Mouse (Mus musculus): ENCODE data around the gene Cox4i2. TPM values are rescaled to one million over a fixed set of nuclear protein-coding genes. Genes with fewer than 3 reads are reported as not detected.

Cox4i2 gene
- polyA plus RNA-seq, 1 experiment, result not detected

DNA sequence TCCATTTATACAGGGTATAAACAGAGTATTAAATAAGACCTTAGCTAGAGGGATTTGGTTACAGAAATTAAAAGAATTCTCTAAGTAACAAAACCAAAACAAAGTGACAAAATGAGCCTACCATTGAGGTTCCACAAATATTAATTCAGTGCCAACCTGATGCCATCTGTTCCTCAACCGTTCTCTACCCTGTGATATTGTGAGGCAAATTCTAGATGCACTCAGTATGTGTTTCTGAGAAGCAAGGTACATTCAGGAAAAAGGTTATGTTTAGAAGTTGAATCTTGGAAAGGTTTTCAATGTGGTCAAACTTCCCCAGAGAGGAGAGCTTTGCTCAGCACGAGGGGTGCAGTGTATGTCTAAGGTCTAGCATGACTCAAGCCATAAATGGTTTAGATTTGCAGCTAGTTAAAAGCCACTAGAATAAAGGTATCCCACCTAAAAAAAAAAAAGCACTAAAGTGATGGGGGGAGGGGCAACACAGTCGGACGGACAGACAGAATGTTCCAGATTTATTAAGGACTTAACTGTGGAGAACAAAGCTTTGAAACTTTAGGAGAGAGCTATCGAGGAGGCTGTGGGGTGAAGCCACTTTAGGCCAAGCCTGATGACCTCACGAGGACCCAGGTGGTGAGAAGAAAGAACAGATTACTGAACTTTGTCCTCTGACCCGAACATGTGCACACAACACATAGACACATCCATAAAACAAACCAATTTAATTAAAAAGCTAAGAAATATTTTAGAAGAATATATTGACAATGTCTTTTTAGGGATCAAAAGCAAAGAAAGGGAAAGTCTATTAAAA is 46.2 kb downstream of the Cox4i2 start:
- Histone ChIP-seq H3K36me3 (ENCODE audit: control insufficient read depth) (peaks cover 87% of the 10 kb centered on the region), H3K27me3 (ENCODE audit: control insufficient read depth) (no peaks in the 10 kb centered on the region), H3K4me1 (ENCODE audit: control insufficient read depth) (peaks cover 92% of the 10 kb centered on the region), H3K4me3 (replicated peaks) (no peak overlapping the region), H3K9me3 (ENCODE audit: control insufficient read depth, low read length) (no peaks in the 10 kb centered on the region)
- TF ChIP-seq TAL1 (IDR thresholded peaks at IDR 0.05; ENCODE audit: low read length) (no peak), GATA1 (IDR thresholded peaks at IDR 0.05; ENCODE audit: low read length) (no peak)

DNA sequence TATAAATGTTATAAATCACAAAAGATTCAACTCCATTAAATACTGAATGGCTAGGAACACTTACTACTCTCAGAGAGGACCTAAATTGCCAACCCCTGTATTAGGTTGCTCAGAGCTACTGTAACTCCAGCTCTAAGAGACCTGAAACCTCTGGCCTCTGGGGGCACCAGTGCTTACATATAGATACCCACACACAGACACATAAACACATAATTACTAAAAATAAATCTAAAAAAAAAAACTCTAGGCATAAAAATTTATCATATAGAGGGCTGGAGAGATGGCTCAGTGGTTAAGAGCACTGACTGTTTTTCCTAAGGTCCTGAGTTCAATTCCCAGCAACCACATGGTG is 46.8 kb downstream of the Cox4i2 start:
- H3K4me1 ChIP-seq (ENCODE audit: control insufficient read depth), result peaks cover 92% of the 10 kb centered on the region
- no peak for TF ChIP-seq GATA1 (IDR thresholded peaks at IDR 0.05; ENCODE audit: low read length)
- no peak for TF ChIP-seq TAL1 (IDR thresholded peaks at IDR 0.05; ENCODE audit: low read length)
- H3K36me3 ChIP-seq (ENCODE audit: control insufficient read depth), result peaks cover 87% of the 10 kb centered on the region
- no peak overlapping the region for H3K4me3 ChIP-seq (replicated peaks)
- H3K9me3 ChIP-seq (ENCODE audit: control insufficient read depth, low read length), result no peaks in the 10 kb centered on the region
- no peaks in the 10 kb centered on the region for H3K27me3 ChIP-seq (ENCODE audit: control insufficient read depth)

DNA sequence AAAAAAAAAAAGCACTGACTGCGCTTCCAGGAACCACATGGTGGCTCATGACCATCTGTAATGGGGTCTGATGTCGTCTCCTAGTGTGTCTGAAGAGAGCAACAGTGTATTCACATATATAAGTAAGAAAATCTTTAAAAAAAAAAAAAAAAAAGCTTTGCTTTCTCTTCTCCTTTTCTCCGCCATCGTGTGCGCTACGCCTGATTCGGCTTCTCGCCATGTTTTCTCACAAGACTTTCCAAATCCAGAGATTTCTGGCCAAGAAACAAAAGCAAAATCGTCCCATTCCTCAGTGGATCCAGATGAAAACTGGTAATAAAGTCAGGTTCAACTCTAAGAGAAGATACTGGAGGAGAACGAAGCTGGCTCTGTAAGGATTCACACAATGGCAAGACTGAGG is 48.3 kb downstream of the Cox4i2 start:
- no peaks in the 10 kb centered on the region for H3K27me3 ChIP-seq (ENCODE audit: control insufficient read depth)
- peaks cover 93% of the 10 kb centered on the region for H3K4me1 ChIP-seq (ENCODE audit: control insufficient read depth)
- TF ChIP-seq GATA1 (IDR thresholded peaks at IDR 0.05; ENCODE audit: low read length) (no peak), TAL1 (IDR thresholded peaks at IDR 0.05; ENCODE audit: low read length) (no peak)
- no peaks in the 10 kb centered on the region for H3K9me3 ChIP-seq (ENCODE audit: control insufficient read depth, low read length)
- no peak overlapping the region for H3K4me3 ChIP-seq (replicated peaks)
- peaks cover 88% of the 10 kb centered on the region for H3K36me3 ChIP-seq (ENCODE audit: control insufficient read depth)

DNA sequence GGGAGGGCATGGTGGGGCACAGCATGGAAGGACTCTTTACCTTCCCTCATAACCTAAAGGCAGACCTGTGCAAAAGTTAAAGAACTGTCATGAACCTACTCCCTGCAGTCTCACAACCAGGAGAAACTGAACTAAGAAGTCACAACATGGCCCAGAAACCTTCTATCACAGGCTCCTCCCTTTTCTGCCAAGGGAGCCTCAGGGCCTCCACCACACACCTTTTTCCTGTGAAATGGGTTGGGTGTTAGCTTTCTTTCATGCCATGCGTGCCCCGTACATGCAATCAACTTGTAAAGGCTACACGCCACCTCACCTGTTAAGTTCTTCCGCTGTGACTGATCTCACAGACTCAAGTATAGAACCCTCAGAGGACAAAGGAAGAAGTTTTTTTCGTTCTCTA is 49.1 kb downstream of the Cox4i2 start:
- Histone ChIP-seq H3K9me3 (ENCODE audit: control insufficient read depth, low read length) (no peaks in the 10 kb centered on the region), H3K27me3 (ENCODE audit: control insufficient read depth) (no peaks in the 10 kb centered on the region), H3K4me3 (replicated peaks) (peak overlapping the region; percentile 36), H3K4me1 (ENCODE audit: control insufficient read depth) (peaks cover 91% of the 10 kb centered on the region), H3K36me3 (ENCODE audit: control insufficient read depth) (peaks cover 87% of the 10 kb centered on the region)
- no peak for TF ChIP-seq TAL1 (IDR thresholded peaks at IDR 0.05; ENCODE audit: low read length)

DNA sequence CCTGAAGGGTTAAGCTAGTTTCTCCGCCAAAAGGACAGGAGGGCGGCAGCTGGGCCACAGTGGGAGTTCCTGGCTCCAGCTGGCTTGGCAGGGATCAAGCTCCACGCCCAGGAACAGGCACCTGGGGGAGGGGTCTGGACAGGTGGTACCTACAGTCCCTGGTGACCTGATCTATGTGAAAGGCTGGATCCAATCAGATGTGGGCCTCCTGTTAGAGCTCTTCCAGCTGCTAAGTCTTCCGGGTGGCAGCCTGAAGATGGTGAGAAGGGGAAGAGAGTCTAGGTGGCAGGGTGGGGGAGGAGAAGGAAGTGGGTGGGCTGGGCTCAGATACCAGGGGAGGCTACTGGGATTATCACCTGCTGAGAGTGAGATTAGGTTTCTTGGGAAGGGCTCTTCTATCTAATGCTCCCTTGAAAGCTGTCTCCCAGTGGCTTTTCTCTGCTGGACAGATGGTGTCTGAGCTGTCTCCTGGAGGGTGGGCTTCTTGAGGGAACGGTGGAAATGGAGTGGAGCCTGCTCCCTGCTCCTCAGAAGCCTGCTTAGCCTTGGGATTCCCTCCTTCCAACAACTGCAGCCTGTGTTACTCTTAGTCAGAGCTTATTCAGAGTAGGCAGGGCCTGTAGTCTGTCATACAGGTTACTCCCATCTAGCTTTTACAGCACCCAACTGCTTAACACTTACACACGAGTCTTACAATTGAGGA is 50.6 kb downstream of the Cox4i2 start:
- TF ChIP-seq GATA1 (IDR thresholded peaks at IDR 0.05; ENCODE audit: low read length) (no peak), TAL1 (IDR thresholded peaks at IDR 0.05; ENCODE audit: low read length) (no peak)
- Histone ChIP-seq H3K27me3 (ENCODE audit: control insufficient read depth) (no peaks in the 10 kb centered on the region), H3K4me1 (ENCODE audit: control insufficient read depth) (peaks cover 94% of the 10 kb centered on the region), H3K4me3 (replicated peaks) (peak overlapping the region; percentile 43), H3K9me3 (ENCODE audit: control insufficient read depth, low read length) (no peaks in the 10 kb centered on the region), H3K36me3 (ENCODE audit: control insufficient read depth) (peaks cover 87% of the 10 kb centered on the region)

DNA sequence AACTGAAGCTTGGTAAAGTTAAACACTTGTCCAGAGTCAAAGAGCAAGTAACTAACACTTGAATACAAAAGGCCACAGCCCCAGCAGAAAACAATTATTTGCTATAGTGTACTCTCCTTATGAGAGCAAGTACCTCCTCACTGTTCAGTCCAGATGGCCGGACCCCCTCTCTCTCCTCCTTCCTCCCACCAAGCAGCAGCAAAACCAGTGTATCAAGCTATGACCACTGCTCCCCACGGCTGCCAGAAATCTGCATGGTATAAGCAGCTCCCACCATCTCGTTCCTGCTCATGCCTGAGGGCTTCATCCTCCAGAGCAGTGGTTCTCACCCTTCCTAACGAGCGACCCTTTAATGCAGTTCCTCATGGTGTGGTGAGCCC is 51.1 kb downstream of the Cox4i2 start:
- Histone ChIP-seq H3K27me3 (ENCODE audit: control insufficient read depth) (no peaks in the 10 kb centered on the region), H3K4me3 (replicated peaks) (no peak overlapping the region), H3K36me3 (ENCODE audit: control insufficient read depth) (peaks cover 88% of the 10 kb centered on the region), H3K4me1 (ENCODE audit: control insufficient read depth) (peaks cover 95% of the 10 kb centered on the region), H3K9me3 (ENCODE audit: control insufficient read depth, low read length) (no peaks in the 10 kb centered on the region)
- no peak for TF ChIP-seq TAL1 (IDR thresholded peaks at IDR 0.05; ENCODE audit: low read length)

DNA sequence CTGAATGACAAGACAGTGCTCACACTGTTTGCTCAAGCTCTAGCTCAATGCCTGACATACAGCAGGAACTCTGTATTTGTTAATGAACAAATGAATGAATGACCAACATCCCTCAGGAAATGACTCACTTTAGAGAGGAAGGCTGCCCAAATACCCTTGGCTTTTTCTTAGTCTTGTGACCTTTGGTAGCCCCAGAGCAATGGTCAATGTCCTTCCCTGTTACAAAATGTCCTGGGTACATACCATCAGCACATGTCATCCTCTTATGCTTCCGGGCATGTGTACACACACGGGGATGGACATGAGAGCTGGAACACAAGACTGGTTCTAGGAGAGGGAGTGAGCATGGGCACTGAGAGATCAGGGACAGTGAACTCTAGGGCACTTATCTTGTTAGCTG is 52.1 kb downstream of the Cox4i2 start:
- Histone ChIP-seq H3K4me3 (replicated peaks) (no peak overlapping the region), H3K4me1 (ENCODE audit: control insufficient read depth) (peaks cover 97% of the 10 kb centered on the region)

DNA sequence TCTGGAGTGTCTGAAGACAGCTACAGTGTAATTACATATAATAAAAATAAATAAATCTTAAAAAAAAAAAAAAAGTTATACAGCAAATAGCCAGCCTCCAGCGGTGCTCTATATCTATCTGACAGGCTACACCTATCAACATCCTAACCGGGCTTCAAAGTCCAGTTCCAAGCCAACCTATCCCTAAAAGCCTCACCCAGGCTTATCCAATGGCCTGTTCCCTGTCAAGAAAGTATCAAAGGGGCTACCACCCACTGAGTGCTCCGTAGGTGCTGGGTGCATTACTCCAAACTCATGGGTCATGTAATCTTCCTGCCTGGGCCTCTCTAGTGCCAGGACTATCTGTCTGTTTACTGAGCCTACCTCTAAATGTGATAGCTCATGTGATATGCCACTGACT is 54.2 kb downstream of the Cox4i2 start:
- peaks cover 97% of the 10 kb centered on the region for H3K36me3 ChIP-seq (ENCODE audit: control insufficient read depth)

More for the DNA sequence above, 52.1 kb downstream of the Cox4i2 start:
- no peak for TF ChIP-seq GATA1 (IDR thresholded peaks at IDR 0.05; ENCODE audit: low read length)
- no peak for TF ChIP-seq TAL1 (IDR thresholded peaks at IDR 0.05; ENCODE audit: low read length)
- H3K9me3 ChIP-seq (ENCODE audit: control insufficient read depth, low read length), result no peaks in the 10 kb centered on the region
- H3K36me3 ChIP-seq (ENCODE audit: control insufficient read depth), result peaks cover 94% of the 10 kb centered on the region
- no peaks in the 10 kb centered on the region for H3K27me3 ChIP-seq (ENCODE audit: control insufficient read depth)

DNA sequence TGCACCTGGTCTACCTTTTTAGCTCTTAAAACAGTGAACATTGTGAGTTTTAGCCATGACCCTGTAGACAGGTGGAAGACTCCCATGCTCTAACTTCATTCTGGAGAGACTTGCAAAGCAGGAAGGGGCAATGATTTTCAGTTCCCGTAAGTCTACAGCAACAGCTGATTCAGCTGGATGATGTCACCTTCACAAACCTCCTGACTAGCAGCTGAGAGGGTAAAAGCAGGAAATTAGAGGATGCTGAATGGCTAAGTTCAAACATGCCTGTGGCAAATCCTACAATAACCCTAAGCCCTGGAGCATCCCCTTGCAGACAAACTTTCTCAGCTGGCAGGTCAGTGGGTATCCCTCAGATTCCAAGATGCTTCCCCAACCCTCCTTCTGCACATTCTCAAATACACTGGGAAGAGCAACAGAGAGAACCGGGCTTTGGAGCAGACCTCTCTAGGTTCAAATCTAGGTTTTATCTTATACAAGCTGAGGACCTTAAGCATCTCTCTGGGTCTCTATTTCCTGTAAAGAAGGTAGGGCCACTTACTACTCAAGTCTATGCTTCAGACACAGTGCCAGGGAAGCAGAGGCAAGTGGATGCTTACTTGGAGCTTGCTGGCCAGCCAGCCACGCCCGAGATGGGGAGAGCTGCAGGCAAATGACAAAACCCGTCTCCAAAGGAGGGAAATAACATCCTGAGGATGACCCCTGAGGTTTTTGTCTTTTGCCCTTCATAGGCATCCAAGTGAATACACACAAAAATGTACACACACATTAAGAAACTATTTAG is 56.4 kb downstream of the Cox4i2 start:
- no peaks in the 10 kb centered on the region for H3K27me3 ChIP-seq (ENCODE audit: control insufficient read depth)
- H3K9me3 ChIP-seq (ENCODE audit: control insufficient read depth, low read length), result no peaks in the 10 kb centered on the region
- peaks cover 97% of the 10 kb centered on the region for H3K4me1 ChIP-seq (ENCODE audit: control insufficient read depth)
- TF ChIP-seq GATA1 (IDR thresholded peaks at IDR 0.05; ENCODE audit: low read length), result no peak
- no peak for TF ChIP-seq TAL1 (IDR thresholded peaks at IDR 0.05; ENCODE audit: low read length)
- H3K36me3 ChIP-seq (ENCODE audit: control insufficient read depth), result peaks cover 94% of the 10 kb centered on the region
- peak overlapping the region; percentile 53 for H3K4me3 ChIP-seq (replicated peaks)

More for the DNA sequence above, 54.2 kb downstream of the Cox4i2 start:
- no peaks in the 10 kb centered on the region for H3K9me3 ChIP-seq (ENCODE audit: control insufficient read depth, low read length)
- peaks cover 97% of the 10 kb centered on the region for H3K4me1 ChIP-seq (ENCODE audit: control insufficient read depth)
- H3K27me3 ChIP-seq (ENCODE audit: control insufficient read depth), result no peaks in the 10 kb centered on the region
- H3K4me3 ChIP-seq (replicated peaks), result no peak overlapping the region
- TF ChIP-seq GATA1 (IDR thresholded peaks at IDR 0.05; ENCODE audit: low read length) (no peak), TAL1 (IDR thresholded peaks at IDR 0.05; ENCODE audit: low read length) (no peak)

Data from erythroblast, embryonic 14.5 days (primary cell).